Mouse (Mus musculus) 416B (cell line): Measurements from ENCODE around the gene Casq1.

Experiments used
- DNase-seq: peaks from one replicate; pipeline ENCODE4 v3.0.0; 2011; ENCODE audit warnings: low read depth

Casq1 gene

DNA sequence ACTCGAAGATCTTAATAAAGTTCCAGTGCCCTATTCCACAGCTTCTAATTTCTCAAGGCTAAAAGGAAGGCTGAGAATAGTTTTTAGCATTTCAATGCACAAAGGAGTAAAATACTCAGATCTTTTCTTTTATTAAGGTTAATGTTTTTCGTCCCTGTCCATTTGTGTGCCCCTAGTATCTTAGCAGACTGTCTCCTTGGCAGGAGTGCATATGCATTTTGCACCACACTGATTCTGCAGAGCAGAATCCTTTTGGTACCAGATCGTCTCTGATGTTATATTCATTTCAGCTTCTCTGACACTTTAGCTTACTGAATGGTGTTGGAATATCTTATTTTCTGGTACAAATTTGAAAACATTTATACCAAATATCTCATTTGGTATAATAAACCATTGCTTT, 37.9 kb downstream of the Casq1 start:
- DNase-seq, result no peak

DNA sequence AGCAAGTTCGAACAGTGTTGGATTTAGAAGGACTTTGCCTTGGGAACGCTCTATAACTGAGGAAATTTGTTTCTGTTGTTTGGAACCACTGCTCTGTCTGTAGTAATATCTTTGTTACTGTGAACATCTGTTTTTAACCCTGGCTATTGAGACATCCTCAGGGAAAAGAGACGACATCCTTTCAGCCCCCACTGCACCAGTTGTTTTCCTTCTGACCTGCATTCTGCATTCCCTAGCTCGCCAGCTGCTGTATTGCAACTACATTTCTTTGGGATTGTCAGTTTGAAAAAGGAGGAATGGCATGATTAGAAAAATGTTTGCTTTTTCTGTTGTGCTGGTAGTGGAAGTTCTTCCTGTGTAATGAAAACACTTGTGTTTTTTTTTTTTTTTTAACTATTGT, 38.8 kb downstream of the Casq1 start:
- no peak for DNase-seq

DNA sequence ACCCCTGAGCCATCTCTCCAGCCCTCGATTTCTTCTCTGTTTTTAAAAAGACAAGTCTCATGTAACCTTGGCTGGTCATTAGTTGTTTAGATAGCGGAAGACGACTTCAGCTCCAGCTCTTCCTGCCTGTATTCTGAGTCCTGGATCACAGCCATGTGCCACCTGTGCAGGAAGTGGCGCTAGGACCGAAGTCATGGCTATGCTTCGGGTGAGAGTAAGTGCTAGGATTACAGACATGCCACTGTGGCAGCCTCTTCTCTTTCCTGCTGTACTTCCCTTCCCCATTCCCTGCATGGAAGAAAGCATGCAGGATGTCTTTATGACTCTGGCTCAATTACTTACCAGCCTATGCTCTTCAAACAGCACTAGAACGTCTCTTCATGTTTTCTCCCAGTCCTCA, 40.6 kb downstream of the Casq1 start:
- peak; percentile 39 for DNase-seq

DNA sequence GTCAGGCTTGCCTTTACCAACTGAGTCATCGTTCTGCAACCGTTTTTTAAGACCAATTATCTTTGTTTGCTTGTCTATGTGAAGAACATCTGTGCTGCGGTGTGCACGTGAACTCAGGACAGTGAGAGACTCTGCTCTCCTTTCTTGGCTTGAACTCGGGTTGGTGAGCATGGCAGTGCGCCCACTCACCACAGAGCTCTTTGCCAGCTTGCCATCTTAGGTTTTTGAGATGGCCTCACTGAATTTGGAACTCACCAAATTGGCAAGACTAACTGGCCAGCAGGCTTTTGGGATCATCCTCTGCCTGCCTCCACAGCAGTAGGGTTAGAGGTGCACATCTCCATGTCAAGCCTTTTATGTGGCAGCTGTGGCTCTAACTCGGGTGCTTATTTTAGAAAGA, 41.9 kb downstream of the Casq1 start:
- DNase-seq, result no peak

DNA sequence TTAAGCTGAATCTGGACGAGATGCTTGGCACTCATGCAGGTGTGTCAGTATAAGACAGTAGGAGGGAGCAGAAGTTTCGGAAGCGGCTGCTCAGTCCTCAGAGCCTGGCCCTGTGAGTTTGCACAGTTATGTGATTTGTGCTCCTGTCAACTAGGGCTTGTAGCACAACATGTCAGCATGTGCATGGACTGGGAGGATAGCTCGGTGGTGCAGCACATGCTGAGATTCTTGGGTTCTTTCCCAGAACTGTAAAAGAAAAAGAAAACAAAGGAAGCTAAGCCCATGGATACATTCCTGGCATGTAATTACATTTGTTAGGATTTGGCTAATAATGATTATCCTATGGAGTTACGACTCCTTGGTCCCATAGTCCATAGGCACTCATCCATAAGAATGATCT, 46.5 kb downstream of the Casq1 start:
- no peak for DNase-seq

DNA sequence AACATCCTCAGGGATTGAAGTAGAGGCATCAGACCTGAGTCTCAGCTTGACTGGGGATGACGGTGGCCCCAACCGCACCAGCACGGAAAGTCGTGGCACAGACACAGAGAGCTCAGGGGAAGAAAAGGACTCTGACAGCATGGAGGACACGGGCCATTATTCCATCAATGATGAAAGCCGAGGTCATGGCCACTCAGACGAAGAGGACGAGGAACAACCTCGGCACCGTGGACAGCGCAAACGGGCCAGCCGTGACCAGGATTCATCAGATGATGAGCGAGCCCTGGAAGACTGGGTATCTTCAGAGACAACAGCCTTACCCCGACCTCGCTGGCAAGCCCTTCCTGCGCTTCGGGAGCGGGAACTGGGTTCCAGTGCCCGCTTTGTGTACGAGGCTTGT, 47.3 kb downstream of the Casq1 start:
- no peak for DNase-seq

DNA sequence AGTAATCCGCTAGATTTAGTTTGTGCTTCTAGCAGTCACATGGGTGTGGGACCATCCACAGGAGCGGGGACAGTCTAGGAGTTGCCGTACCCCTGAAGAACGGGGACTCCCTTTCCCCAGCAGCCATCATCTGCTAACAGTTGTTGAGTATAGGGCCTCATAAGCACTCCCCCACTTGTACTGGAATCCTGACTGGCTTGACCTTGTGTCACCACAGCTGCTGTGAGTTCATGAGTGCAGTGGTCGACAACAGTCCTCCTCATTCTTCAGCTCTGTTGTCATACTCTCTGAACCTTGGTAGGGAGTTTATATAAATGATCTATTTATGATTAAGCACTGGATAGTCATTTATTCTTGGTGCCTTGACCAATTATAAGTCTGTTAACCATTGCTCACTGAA, 49.9 kb downstream of the Casq1 start:
- DNase-seq, result no peak

DNA sequence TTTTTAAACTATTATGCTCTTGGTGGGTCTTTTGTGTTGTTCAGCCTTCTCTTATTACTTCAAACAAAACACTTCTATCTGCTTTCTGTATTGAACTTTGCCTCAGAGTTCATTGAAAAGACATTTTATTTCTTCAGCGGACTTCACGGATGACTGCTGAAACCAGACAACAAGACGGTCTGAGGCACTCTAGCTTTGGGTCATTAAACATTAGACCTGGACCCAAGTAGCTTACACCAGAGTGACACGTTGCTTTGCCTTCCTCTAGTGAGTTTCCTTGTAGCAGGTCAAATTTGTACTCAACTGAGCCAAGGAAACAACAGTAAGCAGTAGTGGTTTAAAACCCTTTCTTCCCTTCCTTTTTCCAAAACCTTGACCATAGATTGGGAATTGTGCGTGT, 51.8 kb downstream of the Casq1 start:
- no peak for DNase-seq

DNA sequence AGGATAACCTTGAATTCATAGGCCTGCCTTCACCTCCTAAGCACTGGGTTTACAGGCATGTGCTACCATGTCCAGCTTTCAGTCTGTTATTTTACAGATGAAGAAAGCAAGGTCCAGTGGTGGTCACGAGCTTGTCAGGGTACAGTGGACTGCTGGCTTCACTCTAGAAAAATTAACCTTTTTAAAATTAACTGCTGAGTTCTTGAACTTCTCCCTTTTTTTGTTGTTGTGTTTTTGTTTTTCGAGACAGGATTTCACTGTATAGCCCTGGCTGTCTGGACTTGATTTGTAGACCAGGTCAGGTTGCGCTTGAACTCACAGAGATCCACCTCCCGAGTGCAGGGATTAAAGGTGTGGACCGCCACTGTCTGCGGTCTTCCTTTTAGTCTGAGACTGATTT, 56.7 kb downstream of the Casq1 start:
- DNase-seq, result no peak

DNA sequence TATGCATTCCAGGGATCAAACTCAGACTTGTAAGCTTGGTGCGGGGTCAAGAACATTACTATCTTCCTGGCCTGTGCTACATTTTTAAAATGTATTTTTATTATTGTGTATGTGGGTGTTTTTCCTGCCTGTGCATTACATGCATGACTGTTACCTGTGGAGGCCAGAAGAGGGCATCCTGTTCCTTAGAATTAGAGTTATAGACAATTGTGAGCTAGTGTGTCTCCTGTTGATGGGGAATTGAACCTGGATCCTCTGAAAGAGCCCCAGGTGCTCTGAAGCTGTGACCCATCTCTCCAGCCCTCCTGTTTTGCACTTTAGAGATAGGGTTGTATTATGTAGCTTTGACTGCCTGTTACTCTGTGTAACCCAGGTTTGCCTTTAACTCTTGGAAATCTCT, 57.7 kb downstream of the Casq1 start:
- peak; percentile 60 for DNase-seq

DNA sequence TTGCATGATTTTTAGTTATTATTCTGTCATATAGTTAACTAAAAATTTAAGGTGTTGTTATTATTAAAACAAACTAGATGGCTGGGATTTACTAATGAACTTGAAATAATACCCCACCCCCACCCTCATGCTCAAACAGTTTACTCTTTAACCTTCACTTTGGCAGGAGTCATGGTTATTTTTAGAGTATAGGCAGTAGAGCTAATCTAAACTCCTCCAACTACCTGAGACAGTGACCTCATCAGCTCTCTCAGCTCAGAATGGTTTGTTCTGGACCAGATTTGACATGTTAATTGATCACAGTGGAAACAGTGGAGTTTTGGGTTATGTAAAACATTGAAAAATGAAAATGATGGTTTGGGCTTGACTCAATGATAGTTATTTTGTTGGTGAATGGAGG, 59.2 kb downstream of the Casq1 start:
- no peak for DNase-seq

DNA sequence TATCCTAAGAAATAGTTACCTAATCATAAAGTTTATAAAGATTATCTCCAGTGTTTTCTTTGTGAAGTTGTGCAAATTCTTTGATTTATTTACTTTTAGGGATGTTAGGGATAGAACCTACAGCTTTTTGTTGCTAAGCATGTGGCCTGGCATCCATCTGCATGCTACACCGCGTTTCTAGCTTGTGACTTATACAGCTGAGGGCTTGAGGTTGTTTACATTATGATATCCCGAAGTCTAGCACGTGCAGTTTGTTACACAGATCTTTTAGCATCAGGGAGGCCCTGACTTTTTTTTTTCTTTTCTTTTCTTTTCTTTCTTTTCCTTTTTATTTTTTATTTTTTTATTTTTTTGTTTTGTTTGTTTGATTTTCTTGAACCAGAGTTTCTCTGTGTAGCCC, 59.7 kb downstream of the Casq1 start:
- no peak for DNase-seq
